In the genomic region with DNA sequence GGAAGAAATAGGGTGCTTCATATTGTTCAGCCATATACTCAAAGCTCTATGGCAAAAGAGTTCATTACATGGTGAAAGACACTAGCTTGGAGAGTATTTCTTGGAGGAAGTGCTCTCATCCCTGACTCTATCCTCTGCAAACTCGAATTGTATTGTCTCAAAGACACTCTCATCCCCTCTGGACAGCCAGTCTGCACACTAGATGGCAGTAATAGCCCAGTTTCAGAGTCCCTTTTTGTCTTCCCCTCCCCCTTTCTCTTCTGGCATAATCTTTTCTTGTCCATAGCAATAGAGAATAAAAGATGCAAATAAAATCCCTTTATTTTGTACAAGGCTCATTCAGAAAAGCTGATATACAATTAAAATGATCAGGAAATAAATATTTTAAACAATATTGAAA, we compare ENCODE assay signal across 9 mouse cellular contexts.
DNase-seq lines count a peak whose midpoint lies in the region; ATAC-seq and TF ChIP-seq lines count a peak whose summit lies in the region.
"Had no signal": no experiment of that assay in that cellular context is flagged by ENCODE, and none has a peak within 500 bp of the region (broad histone marks: within the 10 kb centered on the region; RNA-seq: fewer than 3 reads in every experiment).

No protein-coding gene starts in this region.

- no peaks in the 10 kb centered on the region for H3K27me3 ChIP-seq in heart, embryonic 10.5 days (ENCODE audit: insufficient read depth, poor library complexity, severe bottlenecking)
- no peaks in the 10 kb centered on the region for H3K27me3 ChIP-seq in midbrain, postnatal 0 days (ENCODE audit: insufficient read depth, low read length)
- H3K27me3 ChIP-seq: limb, embryonic 12.5 days had no signal

- peaks cover 6% of the 10 kb centered on the region; the same call in 1 of the 2 replicates for H3K4me1 ChIP-seq in heart, embryonic 10.5 days
- no peaks in the 10 kb centered on the region; the same call in 1 of the 2 replicates for H3K4me1 ChIP-seq in midbrain, postnatal 0 days (ENCODE audit: insufficient read depth, low read length)

- peak; percentile 39 for DNase-seq in heart, adult 8-10 months (ENCODE audit: low spot score)
- no peak for DNase-seq in heart, embryonic 10.5 days (ENCODE audit: low spot score)
- peak; percentile 48 for DNase-seq in cerebellum, adult 9-10 months
- DNase-seq in forelimb bud, embryonic 11.5 days (ENCODE audit: low read depth, low spot score): peak; percentile 74
- DNase-seq in kidney, adult 11 months: peak; percentile 7
- DNase-seq in left cerebral cortex, postnatal 14 days (ENCODE audit: low spot score in 2 of 2): peak; percentile 72 to 78
- peak; percentile 94 for DNase-seq in midbrain, postnatal 0 days (ENCODE audit: low spot score)
- peak; percentile 59 for DNase-seq in yolk sac, embryonic 10.5 days (ENCODE audit: low spot score)

- peak; percentile 87 for ATAC-seq in midbrain, postnatal 0 days (ENCODE audit: low FRiP score)

- no peak overlapping the region for H3K4me3 ChIP-seq in heart, embryonic 10.5 days
- H3K4me3 ChIP-seq in midbrain, postnatal 0 days (ENCODE audit: low read depth, low read length): no peak overlapping the region
- H3K4me3 ChIP-seq: limb, embryonic 12.5 days had no signal

- intact Hi-C loops in left cerebral cortex, postnatal 14 days (cut with DNase I): no loop called here

- WGBS in heart, embryonic 10.5 days: 4% methylated on average over 1 of the region's 1 CpGs
- WGBS in midbrain, postnatal 0 days: 0% methylated on average over 1 of the region's 1 CpGs

- no peaks in the 10 kb centered on the region for H3K9me3 ChIP-seq in heart, embryonic 10.5 days
- no peaks in the 10 kb centered on the region for H3K9me3 ChIP-seq in midbrain, postnatal 0 days (ENCODE audit: low read length)
- H3K9me3 ChIP-seq: limb, embryonic 12.5 days had no signal

- H3K27ac ChIP-seq in heart, embryonic 10.5 days: no peak overlapping the region
- peak overlapping the region; percentile 62 for H3K27ac ChIP-seq in midbrain, postnatal 0 days (ENCODE audit: low read depth, low read length)

- peak; percentile 97 for TF ChIP-seq CTCF in midbrain, postnatal 0 days (IDR thresholded peaks at IDR 0.05)

- H3K4me2 ChIP-seq in midbrain, postnatal 0 days (ENCODE audit: low read depth, low read length, poor library complexity, severe bottlenecking): no peak overlapping the region
- H3K4me2 ChIP-seq: limb, embryonic 12.5 days had no signal

- H3K9ac ChIP-seq in midbrain, postnatal 0 days (replicated peaks; ENCODE audit: low read length, poor library complexity, severe bottlenecking): no peak overlapping the region
- H3K9ac ChIP-seq: limb, embryonic 12.5 days had no signal

- H3K36me3 ChIP-seq in heart, embryonic 10.5 days: no peaks in the 10 kb centered on the region
- H3K36me3 ChIP-seq in midbrain, postnatal 0 days (ENCODE audit: insufficient read depth, low read length): no peaks in the 10 kb centered on the region
- H3K36me3 ChIP-seq: limb, embryonic 12.5 days had no signal
